ENCODE assay signal across 8 mouse cellular contexts in genomic region chr1:23382806-23383653, GRCm38 (mm10). TPM values are rescaled to one million over a fixed set of nuclear protein-coding genes. Genes with fewer than 3 reads are reported as not detected.
A peak's percentile ranks its signal among the peaks of the same experiment; 100 is the strongest.
DNase-seq lines count a peak whose midpoint lies in the region; ATAC-seq lines count a peak whose summit lies in the region.

No protein-coding gene starts in this region.

- WGBS in intestine, embryonic 14.5 days: under 1% methylated on average over 66 of the region's 93 CpGs

- peak; percentile 99 for DNase-seq in adrenal gland, adult 18-20 months (ENCODE audit: low spot score in 2 of 2)
- peak; percentile 96 for DNase-seq in embryo, embryonic 11 days
- DNase-seq in gastrocnemius, postnatal 25 days: peak; percentile 99
- DNase-seq in intestine, embryonic 14.5 days (ENCODE audit: low spot score): peak; percentile 93
- peak; percentile 85 to 88 for DNase-seq in left cerebral cortex, postnatal 14 days (ENCODE audit: low spot score in 2 of 2)
- DNase-seq in mesoderm, embryonic 11.5 days (ENCODE audit: low read depth, low spot score): peak; percentile 94
- DNase-seq in right cerebral cortex, postnatal 36 days (ENCODE audit: low spot score in 2 of 2): peak; percentile 91
- DNase-seq in yolk sac, embryonic 10.5 days (ENCODE audit: low spot score): peak; percentile 98

- H3K4me3 ChIP-seq in intestine, embryonic 14.5 days (ENCODE audit: low read depth, low read length): peak overlapping the region; percentile 58

- intact Hi-C loops in left cerebral cortex, postnatal 14 days (cut with DNase I): loop anchor here (5.0 kb wide), 1 partner anchor 126 kb away; no protein-coding TSS in a partner anchor

- peak; percentile 98 for ATAC-seq in intestine, embryonic 14.5 days (replicated peaks; ENCODE audit: low FRiP score, low TSS enrichment, low read depth)

- no peaks in the 10 kb centered on the region for H3K36me3 ChIP-seq in intestine, embryonic 14.5 days (ENCODE audit: control insufficient read depth, insufficient read depth, low read length)

- H3K27ac ChIP-seq in intestine, embryonic 14.5 days (ENCODE audit: low read depth): peak overlapping the region; percentile 79

- H3K9me3 ChIP-seq in intestine, embryonic 14.5 days (ENCODE audit: control insufficient read depth, low read length): no peaks in the 10 kb centered on the region

- no peaks in the 10 kb centered on the region for H3K27me3 ChIP-seq in intestine, embryonic 14.5 days (replicated peaks; ENCODE audit: control insufficient read depth, insufficient read depth, low read length)

- H3K4me1 ChIP-seq in intestine, embryonic 14.5 days (replicated peaks; ENCODE audit: control insufficient read depth, insufficient read depth, low read length): peaks cover 5% of the 10 kb centered on the region; the same call in 1 of the 2 replicates

- peak overlapping the region; percentile 67 for H3K9ac ChIP-seq in intestine, embryonic 14.5 days (ENCODE audit: low read length)

- peak overlapping the region; percentile 89 for H3K4me2 ChIP-seq in intestine, embryonic 14.5 days (ENCODE audit: low read length)

RNA-seq across cellular contexts. Expression of gene Ogfrl1, which starts 14.5 kb away (rescaled TPM):
- 1 to 10 TPM; 6.7 to 7.5 TPM for total RNA-seq in adrenal gland, adult 18-20 months (2021)
- 1 to 10 TPM; 4.1 to 4.6 TPM for total RNA-seq in gastrocnemius, postnatal 25 days (2021)
- polyA plus RNA-seq in intestine, embryonic 14.5 days (2014; fragmentation: Nextera tagmentation; extraction: Ambion mirVana): 5.8 and 7.5 TPM in 2 replicates
- total RNA-seq in left cerebral cortex, postnatal 14 days (2021): 10 to 100 TPM; 61.5 to 63.5 TPM

Comparison
In these comparisons a context has a peak if more than half of its experiments do, and no peak if none do; other contexts are left out.
1. Peak in every context shown above with its lines: DNase-seq, ATAC-seq, H3K4me3 ChIP-seq and H3K27ac ChIP-seq.
2. RNA of gene Ogfrl1, which starts 14.5 kb away (total RNA-seq): 61.5 to 63.5 TPM in left cerebral cortex, postnatal 14 days; 6.7 to 7.5 TPM in adrenal gland, adult 18-20 months and 4.1 to 4.6 TPM in gastrocnemius, postnatal 25 days; every median in the first group is over 4 times any median in the second.